ENCODE assay signal across 14 mouse cellular contexts in the genomic region with DNA sequence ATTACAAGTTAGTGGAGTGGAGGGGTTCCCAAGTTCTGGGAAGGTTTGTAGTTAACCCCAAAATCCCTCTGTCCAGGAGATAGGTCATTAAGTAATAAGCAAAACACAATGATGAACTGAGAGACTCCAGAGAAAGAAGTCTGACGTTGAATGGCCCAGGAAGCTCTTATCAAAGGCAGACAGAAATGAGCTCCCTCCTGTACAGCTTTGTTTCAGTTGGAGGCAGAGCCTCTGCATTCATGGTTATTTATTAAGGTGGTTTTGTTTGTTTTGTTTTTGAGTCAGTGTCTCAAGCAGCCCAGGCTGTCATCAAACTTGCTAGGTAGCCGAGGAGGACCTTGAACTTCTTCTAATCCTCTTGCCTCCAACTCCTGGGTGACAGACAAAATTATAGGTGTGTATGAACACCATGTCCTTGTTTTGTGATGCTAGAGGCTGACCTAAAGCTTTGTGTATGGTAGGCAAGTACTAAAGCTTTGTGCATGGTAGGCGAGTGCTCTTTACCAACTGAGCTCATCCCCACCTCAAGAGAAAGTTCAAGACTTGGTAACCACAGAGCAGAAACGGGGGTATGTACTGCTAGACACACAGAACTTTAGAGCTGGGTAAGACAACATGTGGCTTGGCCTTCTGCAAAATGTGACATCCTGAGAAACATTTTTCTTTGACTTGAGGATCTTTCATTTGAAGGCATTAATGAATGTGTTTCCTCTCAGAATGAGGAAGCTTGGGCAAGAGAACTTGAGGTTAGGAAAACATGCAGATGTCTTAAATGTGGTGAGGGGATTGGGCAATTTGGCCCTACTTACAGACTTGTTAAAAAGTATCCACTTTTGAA. TPM values are rescaled to one million over a fixed set of nuclear protein-coding genes. Genes with fewer than 3 reads are reported as not detected.
DNase-seq lines count a peak whose midpoint lies in the region; ATAC-seq lines count a peak whose summit lies in the region.
"Had no signal": no experiment of that assay in that cellular context is flagged by ENCODE, and none has a peak within 500 bp of the region (broad histone marks: within the 10 kb centered on the region; RNA-seq: fewer than 3 reads in every experiment).

No protein-coding gene starts in this region.

- no peak overlapping the region for H3K4me3 ChIP-seq in liver, embryonic 12.5 days
- H3K4me3 ChIP-seq in midbrain, embryonic 15.5 days, result no peak overlapping the region
- no peak overlapping the region for H3K4me3 ChIP-seq in hindbrain, embryonic 13.5 days

- no peak for ATAC-seq in liver, embryonic 12.5 days
- ATAC-seq in megakaryocyte progenitor cell, adult 5-6 weeks (replicated peaks; ENCODE audit: poor library complexity), result peak; percentile 17
- ATAC-seq in midbrain, embryonic 15.5 days (replicated peaks), result no peak
- no peak for ATAC-seq in hindbrain, embryonic 13.5 days (ENCODE audit: low FRiP score)

- no peaks in the 10 kb centered on the region for H3K27me3 ChIP-seq in liver, embryonic 12.5 days (replicated peaks)
- no peaks in the 10 kb centered on the region; the same call in 1 of the 2 replicates for H3K27me3 ChIP-seq in midbrain, embryonic 15.5 days (replicated peaks)
- no peaks in the 10 kb centered on the region for H3K27me3 ChIP-seq in hindbrain, embryonic 13.5 days
- H3K27me3 ChIP-seq: kidney, embryonic 15.5 days; limb, embryonic 12.5 days; neural tube, embryonic 13.5 days had no signal

- H3K4me2 ChIP-seq in liver, embryonic 12.5 days, result peak overlapping the region; percentile 93
- no peak overlapping the region for H3K4me2 ChIP-seq in midbrain, embryonic 15.5 days
- no peak overlapping the region for H3K4me2 ChIP-seq in hindbrain, embryonic 13.5 days

- peak overlapping the region; percentile 41; the same call in 1 of the 2 replicates for H3K9ac ChIP-seq in liver, embryonic 12.5 days
- no peak overlapping the region for H3K9ac ChIP-seq in midbrain, embryonic 15.5 days
- H3K9ac ChIP-seq in hindbrain, embryonic 13.5 days, result no peak overlapping the region

- 25% methylated on average over 4 of the region's 4 CpGs for WGBS in liver, embryonic 12.5 days (ENCODE audit: insufficient replicate concordance)
- WGBS in midbrain, embryonic 15.5 days, result 88% methylated on average over 4 of the region's 4 CpGs
- WGBS in hindbrain, embryonic 13.5 days, result 84% methylated on average over 4 of the region's 4 CpGs

- H3K36me3 ChIP-seq in liver, embryonic 12.5 days, result 0 out of 2 replicates have a peak, but pooled peaks cover 3% of the 10 kb centered on the region
- H3K36me3 ChIP-seq in midbrain, embryonic 15.5 days (replicated peaks), result no peaks in the 10 kb centered on the region
- no peaks in the 10 kb centered on the region for H3K36me3 ChIP-seq in hindbrain, embryonic 13.5 days
- H3K36me3 ChIP-seq: kidney, embryonic 15.5 days; limb, embryonic 12.5 days; neural tube, embryonic 13.5 days had no signal

- H3K9me3 ChIP-seq in liver, embryonic 12.5 days (replicated peaks), result 0 out of 2 replicates have a peak, but pooled peaks cover 3% of the 10 kb centered on the region
- H3K9me3 ChIP-seq in midbrain, embryonic 15.5 days, result no peaks in the 10 kb centered on the region
- H3K9me3 ChIP-seq in hindbrain, embryonic 13.5 days, result no peaks in the 10 kb centered on the region
- H3K9me3 ChIP-seq: kidney, embryonic 15.5 days; limb, embryonic 12.5 days; neural tube, embryonic 13.5 days had no signal

- H3K4me1 ChIP-seq in liver, embryonic 12.5 days, result peaks cover 60% of the 10 kb centered on the region
- H3K4me1 ChIP-seq in midbrain, embryonic 15.5 days, result peaks cover 11% of the 10 kb centered on the region
- H3K4me1 ChIP-seq in hindbrain, embryonic 13.5 days (replicated peaks), result peaks cover 21% of the 10 kb centered on the region

- peak; percentile 15 for DNase-seq in lung, postnatal 25 days (ENCODE audit: low spot score)
- no peak for DNase-seq in lung, postnatal 10 days
- DNase-seq in c-Kit-positive CD71-negative TER-119-negative erythroid progenitor cells, embryonic 14.5 days (ENCODE audit: low read depth), result peak; percentile 44
- no peak for DNase-seq in urinary bladder, postnatal 25 days (ENCODE audit: low spot score)
- DNase-seq: gastrocnemius, postnatal 14 days; heart, postnatal 14 days; right cerebral cortex, postnatal 4 days had no signal

- H3K27ac ChIP-seq in liver, embryonic 12.5 days, result peak overlapping the region; percentile 88
- H3K27ac ChIP-seq in midbrain, embryonic 15.5 days, result no peak overlapping the region
- no peak overlapping the region for H3K27ac ChIP-seq in hindbrain, embryonic 13.5 days

RNA-seq across cellular contexts. Expression of a gene that starts 1.5 kb away (rescaled TPM):
- polyA plus RNA-seq in liver, embryonic 12.5 days (2016; fragmentation: Nextera tagmentation; extraction: Ambion mirVana), result 36.0 and 37.7 TPM in 2 replicates
- total RNA-seq in megakaryocyte progenitor cell, adult 5-6 weeks (2015), result 42.9 and 50.6 TPM in 2 replicates
- total RNA-seq in megakaryocyte progenitor cell, adult 5-6 weeks (2017), result 30.0 and 32.3 TPM in 2 replicates
- 12.2 and 12.8 TPM in 2 replicates for polyA plus RNA-seq in midbrain, embryonic 15.5 days (2015; fragmentation: Nextera tagmentation; extraction: Ambion mirVana)
- 15.4 and 17.0 TPM in 2 replicates for polyA plus RNA-seq in hindbrain, embryonic 13.5 days (2015; fragmentation: Nextera tagmentation; extraction: Ambion mirVana)

Comparison
In these comparisons a context has a peak if more than half of its experiments do, and no peak if none do; other contexts are left out.
1. DNase-seq: peak in lung, postnatal 25 days (single experiment) and c-Kit-positive CD71-negative TER-119-negative erythroid progenitor cells, embryonic 14.5 days (single experiment); none in lung, postnatal 10 days (single experiment) and urinary bladder, postnatal 25 days (single experiment).